Mouse (Mus musculus) midbrain, embryonic 16.5 days (tissue): ENCODE measurements at regions not wholly inside any gene's neighbourhood (a gene's known extent, or its start where the extent isn't known, plus 50 kb on each side); places are given as distances from the start of the nearest gene placed in this dataset.
A peak's percentile ranks its signal among the peaks of the same experiment; 100 is the strongest.

ENCODE experiments used
- ATAC-seq: fragments of 200-750 bp; cut with Nextera tagmentation; 2 replicates; pipeline ENCODE4 v1.8.0; 2017; ENCODE audit warnings: moderate TSS enrichment
- H3K27ac ChIP-seq: fragments of 300-500 bp; sonication (generic); 2 replicates; pipeline ENCODE4 v1.5.1; 2014; ENCODE audit warnings: mild to moderate bottlenecking, low read length, mixed read lengths
- H3K27me3 ChIP-seq: fragments of 300-500 bp; sonication (generic); 2 replicates; pipeline ENCODE4 v1.6.1; 2014; ENCODE audit warnings: low read depth, low read length, mixed read lengths; ENCODE audit not compliant: control insufficient read depth, insufficient read depth
- H3K36me3 ChIP-seq: fragments of 300-500 bp; sonication (generic); 2 replicates; pipeline ENCODE4 v1.6.1; 2014; ENCODE audit warnings: mild to moderate bottlenecking, low read length, moderate library complexity, mixed read lengths; ENCODE audit not compliant: control insufficient read depth, insufficient read depth
- H3K4me1 ChIP-seq: fragments of 300-500 bp; sonication (generic); 2 replicates; pipeline ENCODE4 v1.6.1; 2014; ENCODE audit warnings: mild to moderate bottlenecking, low read length, mixed read lengths; ENCODE audit not compliant: control insufficient read depth, insufficient read depth
- H3K4me2 ChIP-seq: fragments of 300-500 bp; sonication (generic); 2 replicates; pipeline ENCODE4 v1.6.1; 2014; ENCODE audit warnings: mild to moderate bottlenecking, low read length, mixed read lengths
- H3K4me3 ChIP-seq: fragments of 300-500 bp; sonication (generic); 2 replicates; pipeline ENCODE4 v1.5.1; 2014; ENCODE audit warnings: low read depth, mild to moderate bottlenecking, low read length, moderate library complexity, mixed read lengths
- H3K9ac ChIP-seq: fragments of 300-500 bp; sonication (generic); 2 replicates; pipeline ENCODE4 v1.6.1; 2014; ENCODE audit warnings: low read depth, low read length, mixed read lengths
- H3K9me3 ChIP-seq: fragments of 300-500 bp; sonication (generic); replicated peaks from 2 replicates; pipeline ENCODE4 v1.6.1; 2014; ENCODE audit warnings: mild to moderate bottlenecking, low read length, mixed read lengths; ENCODE audit not compliant: control insufficient read depth, poor library complexity, severe bottlenecking
- WGBS: fragments of 180-500 bp; shearing (Covaris S2); extraction: QIAGEN DNeasy Blood & Tissue Kit; methylation state at CpG from one replicate; pipeline ENCODE4 v1.1.7; 2014; 5-methylcytosine and 5-hydroxymethylcytosine counted together

DNA sequence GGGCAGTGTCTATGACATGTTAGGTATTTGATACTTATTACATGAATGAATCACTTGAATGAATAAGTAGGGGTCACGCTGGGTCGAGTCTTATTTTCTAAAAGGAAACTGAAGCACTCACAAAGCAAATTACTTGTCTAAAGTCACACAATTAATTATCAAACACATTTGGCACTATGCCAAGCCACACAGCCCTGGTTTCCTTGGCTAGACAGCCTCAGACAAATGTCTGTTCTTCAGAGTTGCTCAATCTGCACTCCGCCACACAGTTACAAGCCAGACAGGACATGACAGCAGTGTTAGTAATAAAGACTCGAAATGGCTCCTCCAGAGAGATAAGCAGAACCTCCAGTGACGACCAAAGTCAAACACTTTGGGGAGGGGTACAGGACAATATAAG is 627.2 kb upstream of the Kirrel3 start:
- H3K4me1 ChIP-seq: no peaks in the 10 kb centered on the region
- H3K27ac ChIP-seq: no peak overlapping the region
- no peaks in the 10 kb centered on the region for H3K9me3 ChIP-seq
- H3K4me3 ChIP-seq: no peak overlapping the region
- 68% methylated on average over 5 of the region's 5 CpGs for WGBS
- H3K27me3 ChIP-seq: no peaks in the 10 kb centered on the region
- H3K9ac ChIP-seq: no peak overlapping the region
- no peaks in the 10 kb centered on the region for H3K36me3 ChIP-seq
- ATAC-seq: no peak
- H3K4me2 ChIP-seq: no peak overlapping the region

DNA sequence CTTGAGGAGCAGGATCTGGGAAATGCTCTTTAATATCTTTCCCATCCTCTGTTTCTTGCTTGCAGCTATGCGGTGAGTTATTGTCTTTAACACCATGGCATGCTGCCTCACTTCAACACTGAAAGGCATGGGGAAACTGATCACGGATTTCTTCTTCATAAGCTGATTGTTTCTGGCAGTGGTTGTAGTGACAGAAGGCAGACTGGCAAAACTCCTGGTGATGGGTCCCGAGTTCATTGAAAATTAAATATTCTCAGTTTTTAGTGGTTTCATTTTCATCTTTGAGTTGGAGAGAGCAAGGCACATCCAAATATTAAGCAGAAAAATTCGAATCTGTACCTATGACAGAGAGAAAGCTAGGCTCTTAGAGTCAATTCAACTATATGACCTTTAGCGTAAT is 617.0 kb upstream of the Kirrel3 start:
- H3K27me3 ChIP-seq: no peaks in the 10 kb centered on the region
- WGBS: 79% methylated on average over 5 of the region's 5 CpGs
- H3K27ac ChIP-seq: no peak overlapping the region
- H3K4me1 ChIP-seq: no peaks in the 10 kb centered on the region
- H3K9me3 ChIP-seq: no peaks in the 10 kb centered on the region
- no peak overlapping the region for H3K4me3 ChIP-seq
- H3K36me3 ChIP-seq: no peaks in the 10 kb centered on the region
- no peak overlapping the region for H3K9ac ChIP-seq
- no peak for ATAC-seq
- no peak overlapping the region for H3K4me2 ChIP-seq

- Histone ChIP-seq H3K36me3 (no peaks in the 10 kb centered on the region), H3K9ac (no peak overlapping the region), H3K27me3 (no peaks in the 10 kb centered on the region), H3K4me2 (no peak overlapping the region), H3K9me3 (no peaks in the 10 kb centered on the region), H3K4me1 (no peaks in the 10 kb centered on the region), H3K4me3 (no peak overlapping the region), H3K27ac (no peak overlapping the region)
- no peak for ATAC-seq
- 22% methylated on average over 2 of the region's 2 CpGs for WGBS
Measured at GRCm38 (mm10) chr9:33887279-33887678, 598.4 kb upstream of the Kirrel3 start.

GRCm38 (mm10) chr9:33892001-33892400 is 593.7 kb upstream of the Kirrel3 start:
- no peak for ATAC-seq
- Histone ChIP-seq H3K9ac (no peak overlapping the region), H3K36me3 (no peaks in the 10 kb centered on the region), H3K4me2 (no peak overlapping the region), H3K4me3 (no peak overlapping the region), H3K4me1 (no peaks in the 10 kb centered on the region), H3K27me3 (no peaks in the 10 kb centered on the region), H3K9me3 (no peaks in the 10 kb centered on the region), H3K27ac (no peak overlapping the region)
- 74% methylated on average over 3 of the region's 3 CpGs for WGBS

DNA sequence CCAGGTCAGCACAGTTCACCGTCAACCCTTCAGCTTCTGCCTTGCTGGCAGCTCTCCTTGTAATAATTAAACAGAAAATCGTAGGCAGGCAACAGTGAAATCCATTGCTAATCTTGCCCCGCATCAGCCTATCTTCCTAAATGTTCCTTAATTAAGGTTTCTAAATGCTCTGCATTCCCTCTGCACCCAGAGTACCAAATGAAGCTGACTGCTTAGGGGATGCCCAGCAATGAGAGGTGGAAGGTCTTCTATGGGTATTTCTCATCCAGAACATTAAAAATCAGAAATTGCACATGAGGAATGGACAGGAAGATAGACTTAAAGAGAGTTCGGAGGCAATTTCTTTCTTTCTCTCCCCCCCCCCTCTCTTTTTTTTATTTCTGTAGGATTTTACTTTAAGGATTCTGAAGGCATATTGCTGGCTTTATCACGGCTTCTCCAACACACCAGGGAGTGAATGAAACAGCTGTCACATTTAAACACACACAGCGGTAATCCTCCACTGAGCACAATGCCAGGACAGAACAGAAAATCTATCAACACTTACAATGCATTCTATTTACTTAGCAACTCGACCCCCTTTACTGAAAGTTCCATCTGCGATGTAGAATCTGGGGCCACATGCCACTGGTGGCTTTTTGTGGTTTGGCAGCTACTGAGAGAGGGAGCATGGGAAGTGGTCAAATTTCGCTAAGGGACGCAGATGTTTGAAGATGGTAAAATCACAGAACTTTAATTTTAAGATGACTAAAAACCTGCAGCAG is 584.2 kb upstream of the Kirrel3 start:
- no peaks in the 10 kb centered on the region for H3K27me3 ChIP-seq
- H3K4me1 ChIP-seq: peaks cover 7% of the 10 kb centered on the region
- no peaks in the 10 kb centered on the region for H3K9me3 ChIP-seq
- no peak overlapping the region for H3K4me3 ChIP-seq
- H3K27ac ChIP-seq: no peak overlapping the region
- WGBS: 16% methylated on average over 10 of the region's 10 CpGs
- no peak overlapping the region for H3K9ac ChIP-seq
- H3K4me2 ChIP-seq: no peak overlapping the region
- H3K36me3 ChIP-seq: no peaks in the 10 kb centered on the region
- ATAC-seq: 0 out of 2 replicates have a peak, but pooled peaks have one; percentile 36

DNA sequence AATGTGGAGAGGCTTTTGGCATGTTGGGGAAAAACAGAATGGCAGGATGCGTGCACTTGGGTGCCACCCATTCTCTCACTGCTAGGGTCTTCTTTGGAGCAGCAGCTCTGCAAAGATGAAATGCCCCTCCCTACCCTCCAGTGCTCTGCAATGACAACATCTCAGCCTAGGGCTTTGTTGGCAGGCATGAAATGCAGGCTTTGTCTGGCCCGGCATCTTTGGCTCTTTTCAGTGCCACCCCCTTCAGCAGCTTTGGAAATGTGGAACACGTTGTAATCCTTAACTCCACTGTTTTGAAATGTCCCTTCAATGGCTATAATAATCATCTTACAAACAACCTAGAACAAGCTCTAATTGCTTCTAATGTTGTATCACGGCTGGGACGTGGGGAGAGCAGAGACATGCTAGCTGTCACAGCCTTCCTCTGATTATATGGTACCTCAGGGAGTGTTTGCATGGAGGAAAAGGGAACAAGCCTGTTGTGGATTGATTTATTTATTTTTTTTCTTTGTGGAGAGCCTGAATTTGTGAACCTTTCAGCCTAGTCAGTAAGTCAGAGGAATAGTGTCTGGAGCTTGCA is 581.6 kb upstream of the Kirrel3 start:
- Histone ChIP-seq H3K4me2 (no peak overlapping the region), H3K27me3 (no peaks in the 10 kb centered on the region), H3K36me3 (no peaks in the 10 kb centered on the region), H3K9me3 (no peaks in the 10 kb centered on the region), H3K9ac (no peak overlapping the region), H3K27ac (no peak overlapping the region), H3K4me3 (no peak overlapping the region), H3K4me1 (peaks cover 7% of the 10 kb centered on the region)
- 15% methylated on average over 5 of the region's 5 CpGs for WGBS
- no peak for ATAC-seq

- no peak overlapping the region for H3K9ac ChIP-seq
- H3K36me3 ChIP-seq: no peaks in the 10 kb centered on the region
- WGBS: 78% methylated on average over 4 of the region's 4 CpGs
- no peak overlapping the region for H3K4me3 ChIP-seq
- H3K27ac ChIP-seq: no peak overlapping the region
- no peaks in the 10 kb centered on the region for H3K27me3 ChIP-seq
- no peak for ATAC-seq
- no peaks in the 10 kb centered on the region for H3K4me1 ChIP-seq
- H3K9me3 ChIP-seq: no peaks in the 10 kb centered on the region
- H3K4me2 ChIP-seq: no peak overlapping the region
Measured at GRCm38 (mm10) chr9:33914919-33915318, 570.8 kb upstream of the Kirrel3 start.

GRCm38 (mm10) chr9:33915349-33916056 is 570.2 kb upstream of the Kirrel3 start:
- H3K4me2 ChIP-seq: no peak overlapping the region
- no peak overlapping the region for H3K4me3 ChIP-seq
- no peak overlapping the region for H3K27ac ChIP-seq
- H3K36me3 ChIP-seq: no peaks in the 10 kb centered on the region
- WGBS: 68% methylated on average over 4 of the region's 4 CpGs
- H3K9me3 ChIP-seq: no peaks in the 10 kb centered on the region
- no peaks in the 10 kb centered on the region for H3K4me1 ChIP-seq
- ATAC-seq: no peak
- H3K9ac ChIP-seq: no peak overlapping the region
- no peaks in the 10 kb centered on the region for H3K27me3 ChIP-seq

DNA sequence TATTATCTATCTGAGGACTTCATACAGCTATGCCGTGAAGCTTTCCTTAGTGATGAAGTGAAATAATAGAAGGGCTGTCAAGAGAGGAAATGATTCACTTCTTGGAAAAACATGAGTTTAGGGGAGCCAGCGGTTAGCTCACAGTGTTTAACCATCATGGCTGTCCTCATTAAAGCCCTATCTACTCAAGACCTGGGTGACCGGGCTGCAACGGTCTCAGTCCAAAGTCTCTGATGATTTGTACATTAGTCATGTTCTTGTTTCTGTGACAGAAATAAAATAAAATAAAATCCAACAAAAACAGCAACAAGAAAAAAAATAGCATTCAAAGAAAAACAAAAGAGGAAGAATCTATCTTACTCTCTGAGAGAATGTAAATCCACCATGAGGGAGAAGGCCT is 555.4 kb upstream of the Kirrel3 start:
- no peak overlapping the region for H3K27ac ChIP-seq
- no peaks in the 10 kb centered on the region for H3K27me3 ChIP-seq
- no peak overlapping the region for H3K4me2 ChIP-seq
- no peak overlapping the region for H3K9ac ChIP-seq
- no peaks in the 10 kb centered on the region for H3K9me3 ChIP-seq
- ATAC-seq: no peak
- no peaks in the 10 kb centered on the region for H3K36me3 ChIP-seq
- WGBS: 92% methylated on average over 4 of the region's 4 CpGs
- no peaks in the 10 kb centered on the region for H3K4me1 ChIP-seq
- H3K4me3 ChIP-seq: no peak overlapping the region
